Mouse (Mus musculus) kidney, postnatal 0 days (tissue): ENCODE data around the gene Cox11. TPM values are rescaled to one million over a fixed set of nuclear protein-coding genes. Genes with fewer than 3 reads are reported as not detected.
A peak's percentile ranks its signal among the peaks of the same experiment; 100 is the strongest.

Source experiments
- ATAC-seq: fragments of 200-750 bp; cut with Nextera tagmentation; replicated peaks from 2 replicates; pipeline ENCODE4 v1.8.0; 2017; ENCODE audit warnings: low read depth, moderate number of reproducible peaks, moderate TSS enrichment, moderate library complexity; ENCODE audit not compliant: low FRiP score
- DNase-seq: peaks from one replicate; pipeline ENCODE4 v3.0.0-alpha.2; 2016; ENCODE audit warnings: low spot score
- H3K27ac ChIP-seq: fragments of 300-500 bp; sonication (generic); 2 replicates; pipeline ENCODE4 v1.5.1; 2014; ENCODE audit warnings: mild to moderate bottlenecking
- H3K27me3 ChIP-seq: fragments of 300-500 bp; sonication (generic); 2 replicates; pipeline ENCODE4 v1.6.1; 2014; ENCODE audit warnings: low read length, mixed read lengths; ENCODE audit not compliant: insufficient read depth
- H3K36me3 ChIP-seq: fragments of 300-500 bp; sonication (generic); 2 replicates; pipeline ENCODE4 v1.6.1; 2014; ENCODE audit warnings: low read length, mixed read lengths; ENCODE audit not compliant: insufficient read depth
- H3K4me1 ChIP-seq: fragments of 300-500 bp; sonication (generic); replicated peaks from 2 replicates; pipeline ENCODE4 v1.6.1; 2014; ENCODE audit warnings: antibody characterized with exemption, low read length, mixed read lengths; ENCODE audit not compliant: insufficient read depth
- H3K4me2 ChIP-seq: fragments of 300-500 bp; sonication (generic); 2 replicates; pipeline ENCODE4 v1.6.1; 2014; ENCODE audit warnings: mild to moderate bottlenecking, low read length, moderate library complexity, mixed read lengths
- H3K4me3 ChIP-seq: fragments of 300-500 bp; sonication (generic); replicated peaks from 2 replicates; pipeline ENCODE4 v1.5.1; 2014; ENCODE audit warnings: low read depth, low read length
- H3K9ac ChIP-seq: fragments of 300-500 bp; sonication (generic); 2 replicates; pipeline ENCODE4 v1.6.1; 2014; ENCODE audit warnings: low read depth, low read length
- H3K9me3 ChIP-seq: fragments of 300-500 bp; sonication (generic); replicated peaks from 2 replicates; pipeline ENCODE4 v1.6.1; 2016; ENCODE audit warnings: low read length, inconsistent platforms, mixed read lengths
- CTCF ChIP-seq: IDR thresholded peaks from 2 replicates; pipeline ENCODE4 v1.5.1; 2016; ENCODE audit warnings: antibody characterized with exemption, low read depth, mild to moderate bottlenecking, moderate library complexity
- WGBS: fragments of 180-500 bp; shearing (Covaris S2); extraction: QIAGEN DNeasy Blood & Tissue Kit; methylation state at CpG from one replicate; pipeline ENCODE4 v1.1.7; 2014; 5-methylcytosine and 5-hydroxymethylcytosine counted together
- polyA plus RNA-seq: library from polyadenylated mRNA; unstranded; fragments of >200 nt; fragmentation: Nextera tagmentation; extraction: Ambion mirVana; gene quantifications from 2 replicates; pipeline ENCODE4 v1.2.1, GENCODE M21; 2015

Cox11 gene
- polyA plus RNA-seq, 1 experiment from 2014 or later, result 38.1 TPM

DNA sequence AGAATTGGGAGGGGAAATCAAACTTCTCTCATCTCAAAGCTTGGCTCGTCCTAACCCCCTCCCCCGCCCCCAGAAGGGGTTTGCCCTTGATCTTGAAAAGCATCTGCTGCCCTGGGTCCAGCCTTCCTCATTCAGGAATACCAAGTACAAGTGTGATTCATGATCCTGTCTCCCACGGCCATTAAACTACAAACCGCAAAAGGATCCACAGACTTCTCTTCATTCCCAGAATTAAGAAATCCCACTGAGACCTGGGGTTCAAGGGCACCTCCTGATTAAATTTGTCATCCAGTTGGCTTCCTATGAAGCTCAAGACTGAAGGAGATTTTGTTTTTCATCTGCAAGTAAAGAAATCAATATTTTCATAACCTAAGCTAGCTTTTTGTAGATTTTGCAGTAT, 56.2 kb downstream of the Cox11 start:
- DNase-seq, result peak; percentile 34
- H3K36me3 ChIP-seq, result no peaks in the 10 kb centered on the region
- H3K4me2 ChIP-seq, result no peak overlapping the region
- H3K27me3 ChIP-seq, result no peaks in the 10 kb centered on the region
- no peak overlapping the region for H3K27ac ChIP-seq
- WGBS, result 23% methylated on average over 4 of the region's 4 CpGs
- ATAC-seq, result no peak
- no peak overlapping the region for H3K9ac ChIP-seq
- H3K9me3 ChIP-seq, result no peaks in the 10 kb centered on the region
- no peaks in the 10 kb centered on the region for H3K4me1 ChIP-seq
- no peak overlapping the region for H3K4me3 ChIP-seq
- no peak for TF ChIP-seq CTCF

Other genes with a start within 250 kb of the Cox11 start
- gene Hlf, start 247.3 kb upstream of the Cox11 start, polyA plus RNA-seq, result 2.4 and 2.6 TPM in 2 replicates
- gene Stxbp4, start 89 bp upstream of the Cox11 start, polyA plus RNA-seq, result 10.9 and 13.6 TPM in 2 replicates
- 32.8 and 35.4 TPM in 2 replicates for gene Tom1l1, start 50.2 kb downstream of the Cox11 start, polyA plus RNA-seq